Mouse (Mus musculus) embryonic facial prominence, embryonic 11.5 days (tissue): ENCODE results near the gene Tmco3. TPM values are rescaled to one million over a fixed set of nuclear protein-coding genes. Genes with fewer than 3 reads are reported as not detected.
"Not testable (repeated sequence)": the region's sequence is repeated elsewhere in the genome, so short reads cannot be mapped to it uniquely, and the experiment has no call there.

ENCODE experiments used
- ATAC-seq: fragments of 200-750 bp; cut with Nextera tagmentation; replicated peaks from 2 replicates; pipeline ENCODE4 v1.8.0; 2017; ENCODE audit warnings: low read depth; ENCODE audit not compliant: insufficient number of reproducible peaks, low FRiP score, low TSS enrichment
- DNase-seq: peaks from one replicate; pipeline ENCODE4 v3.0.0-alpha.2; 2015; ENCODE audit warnings: low spot score
- H3K27ac ChIP-seq: fragments of 300-500 bp; sonication (generic); replicated peaks from 2 replicates; pipeline ENCODE4 v1.5.1; 2014; ENCODE audit warnings: mild to moderate bottlenecking, low read depth, low read length, control low read depth
- H3K27me3 ChIP-seq: fragments of 300-500 bp; sonication (generic); 2 replicates; pipeline ENCODE4 v1.6.1; 2014; ENCODE audit warnings: mild to moderate bottlenecking, low read length, moderate library complexity, mixed read lengths; ENCODE audit not compliant: control insufficient read depth, insufficient read depth
- H3K36me3 ChIP-seq: fragments of 300-500 bp; sonication (generic); replicated peaks from 2 replicates; pipeline ENCODE4 v1.6.1; 2014; ENCODE audit warnings: low read depth, mild to moderate bottlenecking, low read length, moderate library complexity, mixed read lengths; ENCODE audit not compliant: control insufficient read depth, insufficient read depth
- H3K4me1 ChIP-seq: fragments of 300-500 bp; sonication (generic); 2 replicates; pipeline ENCODE4 v1.6.1; 2014; ENCODE audit warnings: low read length, mixed read lengths; ENCODE audit not compliant: control insufficient read depth, insufficient read depth
- H3K4me2 ChIP-seq: fragments of 300-500 bp; sonication (generic); 2 replicates; pipeline ENCODE4 v1.6.1; 2014; ENCODE audit warnings: low read depth, mild to moderate bottlenecking, control low read depth, low read length, moderate library complexity
- H3K4me3 ChIP-seq: fragments of 300-500 bp; sonication (generic); 2 replicates; pipeline ENCODE4 v1.5.1; 2014; ENCODE audit warnings: low read depth, low read length, control low read depth
- H3K9ac ChIP-seq: fragments of 300-500 bp; sonication (generic); replicated peaks from 2 replicates; pipeline ENCODE4 v1.6.1; 2014; ENCODE audit warnings: mild to moderate bottlenecking, control low read depth, low read length
- H3K9me3 ChIP-seq: fragments of 300-500 bp; sonication (generic); replicated peaks from 2 replicates; pipeline ENCODE4 v1.6.1; 2016; ENCODE audit warnings: mild to moderate bottlenecking, low read length, inconsistent platforms, mixed read lengths; ENCODE audit not compliant: control insufficient read depth
- WGBS: fragments of 180-500 bp; shearing (Covaris S2); extraction: QIAGEN DNeasy Blood & Tissue Kit; methylation state at CpG from one replicate; pipeline ENCODE4 v1.1.7; 2014; 5-methylcytosine and 5-hydroxymethylcytosine counted together
- polyA plus RNA-seq: library from polyadenylated mRNA; unstranded; fragments of >200 nt; fragmentation: Nextera tagmentation; extraction: Ambion mirVana; gene quantifications from 2 replicates; pipeline ENCODE4 v1.2.1, GENCODE M21; 2014

Tmco3 gene
- polyA plus RNA-seq, 1 experiment from 2014 or later = 36.8 TPM

DNA sequence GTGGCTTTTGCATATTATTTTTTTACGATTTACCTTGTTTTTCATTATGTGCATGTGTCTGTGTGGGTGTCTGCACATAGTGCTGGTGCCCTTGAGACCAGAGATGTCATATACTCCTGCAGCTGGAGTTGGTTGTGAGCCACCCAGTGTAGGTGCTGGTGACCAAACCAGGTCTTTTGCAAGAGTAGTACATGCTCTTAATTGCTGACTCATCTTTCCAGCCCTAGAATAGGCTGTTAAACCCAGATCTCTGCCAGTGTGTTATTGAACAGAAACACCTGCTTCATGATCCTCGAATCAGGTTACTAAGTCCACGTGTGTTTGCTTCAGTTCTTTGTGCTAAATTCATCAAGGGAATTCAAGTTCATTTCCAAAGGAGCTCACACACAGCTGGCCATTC is 26.9 kb downstream of the Tmco3 start:
- Histone ChIP-seq H3K4me3 (no peak overlapping the region), H3K27ac (no peak overlapping the region), H3K4me2 (no peak overlapping the region), H3K9me3 (no peaks in the 10 kb centered on the region), H3K27me3 (no peaks in the 10 kb centered on the region), H3K9ac (no peak overlapping the region), H3K4me1 (no peaks in the 10 kb centered on the region), H3K36me3 (no peaks in the 10 kb centered on the region)
- WGBS = 87% methylated on average over 3 of the region's 3 CpGs
- ATAC-seq (no peak), DNase-seq (no peak)

DNA sequence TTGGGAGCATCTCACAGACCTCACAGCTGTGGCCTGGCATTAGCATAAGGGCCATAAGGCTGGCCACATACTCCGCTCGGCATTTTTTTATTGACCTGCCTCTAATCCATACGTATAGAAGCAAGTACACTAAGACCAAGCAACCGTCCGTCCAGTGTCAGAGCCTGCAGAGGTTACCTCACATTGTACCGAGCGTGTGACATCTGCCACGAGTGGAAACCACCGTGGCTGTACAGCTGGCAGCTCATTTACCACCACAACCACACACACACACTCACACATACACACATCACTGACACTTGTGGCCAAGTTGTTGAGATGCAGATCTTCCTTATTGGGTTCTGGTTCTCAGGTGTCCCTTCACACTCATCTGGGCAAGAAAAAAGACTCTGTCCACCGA is 28.7 kb downstream of the Tmco3 start:
- ATAC-seq = no peak
- WGBS = 94% methylated on average over 10 of the region's 10 CpGs
- Histone ChIP-seq H3K36me3 (no peaks in the 10 kb centered on the region; the same call in 1 of the 2 replicates), H3K4me2 (no peak overlapping the region), H3K9me3 (no peaks in the 10 kb centered on the region), H3K9ac (no peak overlapping the region), H3K4me3 (no peak overlapping the region), H3K4me1 (no peaks in the 10 kb centered on the region), H3K27me3 (no peaks in the 10 kb centered on the region), H3K27ac (no peak overlapping the region)
- no peak for DNase-seq

DNA sequence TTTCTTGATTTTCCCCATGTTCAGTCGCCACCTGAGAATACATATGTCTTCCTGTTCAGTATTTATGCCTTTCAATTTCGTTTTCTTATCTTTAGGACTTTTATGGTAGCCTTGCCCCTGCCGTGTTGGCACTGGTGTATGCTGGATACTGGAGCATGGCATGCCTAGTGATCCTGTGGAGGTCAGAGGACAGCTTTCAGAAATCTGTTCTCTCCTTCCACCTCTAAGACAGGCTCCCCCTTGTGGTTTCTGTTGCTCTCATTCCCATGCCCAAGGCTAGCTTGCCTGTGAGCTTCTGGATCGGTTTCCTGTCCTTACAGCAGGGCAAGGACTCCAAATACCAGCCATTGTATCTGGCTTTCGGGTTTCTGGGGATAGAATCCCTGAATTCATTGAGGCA is 38.6 kb downstream of the Tmco3 start:
- Histone ChIP-seq H3K36me3 (no peaks in the 10 kb centered on the region), H3K9me3 (no peaks in the 10 kb centered on the region), H3K27ac (no peak overlapping the region), H3K9ac (no peak overlapping the region), H3K4me2 (no peak overlapping the region), H3K4me1 (no peaks in the 10 kb centered on the region), H3K27me3 (no peaks in the 10 kb centered on the region), H3K4me3 (no peak overlapping the region)
- WGBS = 38% methylated on average over 5 of the region's 5 CpGs
- DNase-seq (peak; percentile 70), ATAC-seq (no peak)

DNA sequence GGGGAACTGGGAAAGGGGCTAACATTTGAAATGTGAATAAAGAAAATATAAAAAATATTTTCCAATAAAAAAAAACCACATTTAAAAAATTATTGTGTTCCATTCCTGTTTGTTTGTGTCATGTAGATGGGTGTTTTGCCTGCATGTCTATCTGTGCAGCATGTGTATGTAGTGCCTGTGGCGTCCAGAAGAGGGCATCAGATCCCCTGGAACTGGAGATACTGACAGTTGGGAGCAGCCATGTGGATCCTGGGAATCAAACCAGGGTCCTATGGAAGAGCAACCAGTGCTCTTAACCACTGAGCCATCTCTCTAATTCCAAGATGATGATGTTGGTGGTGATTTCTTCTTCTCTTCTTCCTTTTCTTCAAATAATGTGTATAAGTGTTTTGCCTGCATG is 46.7 kb downstream of the Tmco3 start:
- Histone ChIP-seq H3K27ac (no peak overlapping the region), H3K9me3 (no peaks in the 10 kb centered on the region), H3K9ac (no peak overlapping the region), H3K36me3 (no peaks in the 10 kb centered on the region), H3K27me3 (no peaks in the 10 kb centered on the region), H3K4me3 (no peak overlapping the region), H3K4me1 (no peaks in the 10 kb centered on the region), H3K4me2 (no peak overlapping the region)
- ATAC-seq (no peak), DNase-seq (no peak)
- WGBS = 29% methylated on average over 1 of the region's 1 CpGs

DNA sequence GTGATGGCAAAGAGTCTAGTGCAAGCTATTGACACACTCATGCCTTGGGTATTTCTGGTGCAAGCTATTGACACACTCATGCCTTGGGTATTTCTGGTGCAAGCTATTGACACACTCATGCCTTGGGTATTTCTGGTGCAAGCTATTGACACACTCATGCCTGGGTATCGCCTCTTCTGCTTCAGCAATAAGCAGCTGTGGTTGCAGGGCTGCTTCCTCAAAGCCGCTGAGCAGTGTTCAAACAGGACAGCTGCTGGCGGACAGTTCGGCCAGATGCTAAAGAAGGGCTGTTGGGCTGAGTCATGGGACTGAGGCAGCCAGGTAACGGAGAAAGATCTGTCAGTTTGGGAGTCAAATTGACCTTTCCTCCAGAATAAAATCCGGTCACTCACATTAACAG is 49.3 kb downstream of the Tmco3 start:
- H3K27ac ChIP-seq, H3K36me3 ChIP-seq, H3K4me1 ChIP-seq, H3K9me3 ChIP-seq, H3K27me3 ChIP-seq, DNase-seq, H3K9ac ChIP-seq, ATAC-seq, H3K4me2 ChIP-seq, H3K4me3 ChIP-seq: not testable (repeated sequence)
- 90% methylated on average over 6 of the region's 6 CpGs for WGBS

DNA sequence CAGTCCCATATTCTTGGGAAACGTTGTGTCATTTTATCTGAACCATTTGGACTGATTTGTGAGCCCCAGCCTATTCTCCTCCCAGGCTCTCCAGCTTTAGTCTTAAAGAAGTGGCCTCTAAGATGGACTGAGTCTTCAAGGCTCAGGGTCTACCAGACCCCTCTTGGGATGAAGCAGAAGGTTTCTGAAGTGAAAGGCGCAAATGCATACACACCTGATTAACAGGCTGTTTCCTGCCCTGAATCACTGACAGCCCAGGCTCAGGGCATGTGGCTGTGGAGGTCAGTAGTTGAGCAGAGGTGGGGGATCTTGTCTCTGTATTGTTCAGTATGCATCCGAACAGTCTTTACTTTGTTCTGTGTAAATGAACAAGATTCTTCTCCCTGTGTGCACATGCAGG is 49.7 kb downstream of the Tmco3 start:
- H3K4me3 ChIP-seq = 0 out of 2 replicates have a peak overlapping the region, but pooled peaks have one; percentile 95
- no peaks in the 10 kb centered on the region for H3K9me3 ChIP-seq
- H3K27ac ChIP-seq = no peak overlapping the region
- DNase-seq = no peak
- H3K36me3 ChIP-seq = peaks cover 3% of the 10 kb centered on the region
- peak overlapping the region; percentile 48; the same call in 1 of the 2 replicates for H3K4me2 ChIP-seq
- H3K27me3 ChIP-seq = no peaks in the 10 kb centered on the region
- ATAC-seq = no peak; the same call in 1 of the 2 replicates
- H3K4me1 ChIP-seq = peaks cover 2% of the 10 kb centered on the region; the same call in 1 of the 2 replicates
- peak overlapping the region; percentile 96 for H3K9ac ChIP-seq
- WGBS = 86% methylated on average over 3 of the region's 3 CpGs

DNA sequence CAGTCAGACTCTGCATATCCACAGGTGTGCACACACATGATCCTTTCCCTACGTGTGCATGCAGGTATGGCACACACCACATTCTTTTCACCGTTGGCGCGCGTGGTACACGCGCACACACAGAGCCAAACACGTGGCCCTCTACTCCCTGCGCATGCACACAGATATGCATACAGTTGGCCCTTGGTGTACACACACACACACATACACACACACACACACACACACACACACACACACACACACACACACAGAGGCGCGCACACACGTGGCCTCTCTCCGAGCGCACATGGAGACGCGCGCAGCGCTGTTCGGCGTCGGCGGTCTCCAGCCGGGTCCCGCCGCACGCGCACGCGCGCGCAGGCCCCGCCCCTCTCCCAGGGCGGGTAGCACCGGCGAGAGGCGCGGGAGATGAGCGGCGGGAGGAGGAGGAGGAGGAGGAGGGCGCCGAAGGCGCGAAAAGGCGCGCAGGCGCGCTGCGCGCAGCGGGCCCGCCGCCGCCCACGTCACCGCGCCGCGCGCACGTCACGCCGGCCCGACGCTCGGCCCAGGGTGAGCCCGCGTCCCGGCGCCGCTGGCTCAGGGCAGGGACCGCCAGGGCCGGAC is 50.4 kb downstream of the Tmco3 start, which contains the start of gene Tfdp1:
Gene Tfdp1 (plus strand): TSS at position 497 of the 606 bp plus-strand sequence.
- H3K4me3 ChIP-seq = peak within 1 kb of the TSS; percentile 95
- peak within 1 kb of the TSS; percentile 56 for H3K27ac ChIP-seq
- H3K9ac ChIP-seq = peak within 1 kb of the TSS; percentile 96
- WGBS = 2% methylated on average over 48 of the region's 72 CpGs
- DNase-seq (peak; percentile 92), ATAC-seq (peak; percentile 93)
- H3K4me1 ChIP-seq = peaks cover 2% of the 10 kb centered on the region; the same call in 1 of the 2 replicates
- H3K9me3 ChIP-seq = no peaks in the 10 kb centered on the region
- peak within 1 kb of the TSS; percentile 81 for H3K4me2 ChIP-seq
- no peaks in the 10 kb centered on the region for H3K27me3 ChIP-seq
- peaks cover 3% of the 10 kb centered on the region for H3K36me3 ChIP-seq

DNA sequence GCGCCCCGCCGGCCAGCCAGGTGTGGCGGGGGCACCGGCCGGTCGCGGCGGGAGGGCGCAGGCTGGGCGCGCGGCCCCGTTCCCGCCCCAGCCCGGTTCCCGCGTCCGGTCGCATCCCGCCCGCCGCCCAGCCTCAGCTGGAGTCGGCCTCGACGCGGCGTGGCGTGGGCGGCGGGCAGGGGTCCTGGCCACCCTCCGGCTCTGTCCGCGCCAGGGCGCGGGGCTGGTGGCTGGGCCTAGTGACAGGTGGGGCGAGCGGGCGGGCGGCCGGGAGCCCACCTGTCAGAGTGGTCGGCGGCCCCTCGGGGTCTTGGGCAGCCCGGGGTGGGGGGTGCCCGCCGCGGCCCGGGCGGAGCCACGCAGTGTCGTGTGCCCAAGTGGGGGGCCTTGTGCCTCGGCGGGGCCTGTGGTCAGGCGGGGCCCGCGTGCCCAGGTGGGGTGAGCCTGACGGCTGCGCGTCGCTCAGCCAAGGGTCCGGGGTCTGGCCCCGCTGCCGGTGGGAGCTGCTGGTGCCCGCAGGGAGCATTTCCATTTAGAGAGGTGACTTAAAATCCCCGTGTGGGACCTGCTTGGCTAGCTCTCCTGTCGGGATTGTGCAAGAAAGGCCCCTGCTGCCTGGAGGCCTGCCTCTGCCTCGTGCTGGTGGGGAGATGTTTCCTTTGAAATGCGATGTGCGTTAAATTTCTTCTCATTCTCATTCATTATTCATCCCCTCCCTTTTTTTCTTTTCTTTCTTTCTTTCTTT is 51.1 kb downstream of the Tmco3 start:
- Histone ChIP-seq H3K9ac (peak overlapping the region; percentile 96), H3K27ac (peak overlapping the region; percentile 56), H3K9me3 (no peaks in the 10 kb centered on the region), H3K4me3 (peak overlapping the region; percentile 95), H3K36me3 (peaks cover 9% of the 10 kb centered on the region), H3K27me3 (no peaks in the 10 kb centered on the region), H3K4me1 (peaks cover 2% of the 10 kb centered on the region; the same call in 1 of the 2 replicates), H3K4me2 (peak overlapping the region; percentile 81)
- DNase-seq (peak; percentile 31), ATAC-seq (peak; percentile 49; the same call in 1 of the 2 replicates)
- under 1% methylated on average over 56 of the region's 70 CpGs for WGBS
